Comparison of ENCODE assay signal across 8 mouse cellular contexts in the genomic region with DNA sequence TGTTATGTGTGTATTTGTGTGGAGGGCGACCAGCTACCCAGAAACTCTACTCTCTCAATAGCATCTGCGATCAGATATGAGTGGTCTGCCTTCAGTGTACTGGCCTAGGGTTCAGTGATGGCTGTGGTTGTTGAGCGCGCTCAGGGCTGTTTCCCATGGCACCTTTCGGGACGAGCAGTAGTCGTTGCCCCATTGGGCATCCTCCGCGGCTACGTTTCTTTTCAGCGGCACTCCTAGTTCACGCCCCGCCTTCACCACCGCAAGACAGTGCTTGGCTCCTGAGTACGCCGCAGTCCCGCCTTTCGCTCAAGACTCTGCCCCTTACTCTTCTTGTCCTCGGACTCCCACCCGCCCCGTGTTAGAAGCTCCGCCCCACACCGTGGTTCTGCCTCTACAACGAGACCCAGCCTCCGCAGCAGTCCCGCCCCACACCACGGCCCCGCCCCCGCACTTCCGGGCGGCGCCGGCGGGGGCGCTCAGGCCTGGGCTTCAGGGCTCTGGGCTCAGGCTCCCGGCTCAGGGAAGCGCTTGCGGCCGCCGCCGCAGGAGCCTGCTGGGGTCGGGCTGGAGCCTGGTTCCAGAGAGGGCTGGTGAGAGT. TPM values are rescaled to one million over a fixed set of nuclear protein-coding genes. Genes with fewer than 3 reads are reported as not detected.
A peak's percentile ranks its signal among the peaks of the same experiment; 100 is the strongest.
DNase-seq lines count a peak whose midpoint lies in the region; ATAC-seq and TF ChIP-seq lines count a peak whose summit lies in the region.

Gene Axin1, plus strand, starts transcription at position 450 of the 598 bp plus-strand sequence.

- peak; percentile 89 for ATAC-seq in Patski
- peak; percentile 97 for ATAC-seq in hindbrain, embryonic 13.5 days (ENCODE audit: low FRiP score)

- TF ChIP-seq CTCF in Patski (IDR thresholded peaks at IDR 0.05): peak; percentile 97

- in situ Hi-C loops in Patski (cut with MboI; ENCODE audit: low pct_unique_long_range_greater_than_20kb): no loop called here

- H3K27me3 ChIP-seq in Patski: no peaks in the 10 kb centered on the region
- no peaks in the 10 kb centered on the region for H3K27me3 ChIP-seq in hindbrain, embryonic 13.5 days

- peak within 1 kb of the TSS; percentile 96 for H3K27ac ChIP-seq in hindbrain, embryonic 13.5 days

- POLR2A ChIA-PET in Patski (lab: Charles Lee): interaction anchor here (1.0 to 1.3 kb wide), 2 partner anchors 40 to 315 kb away, joined by 3 read pairs; no protein-coding TSS in a partner anchor

- H3K36me3 ChIP-seq in hindbrain, embryonic 13.5 days: peaks cover 9% of the 10 kb centered on the region

- peak within 1 kb of the TSS; percentile 99 for H3K9ac ChIP-seq in hindbrain, embryonic 13.5 days

- peak within 1 kb of the TSS; percentile 89 for H3K4me2 ChIP-seq in hindbrain, embryonic 13.5 days

- CTCF ChIA-PET in Patski (lab: Charles Lee): no interaction called here

- peak within 1 kb of the TSS; percentile 95 for H3K4me3 ChIP-seq in hindbrain, embryonic 13.5 days

- H3K9me3 ChIP-seq in hindbrain, embryonic 13.5 days: no peaks in the 10 kb centered on the region

- DNase-seq in Patski (ENCODE audit: low read depth, low spot score): peak; percentile 73
- DNase-seq in cerebellum, postnatal 14 days: peak; percentile 95 to 96
- peak; percentile 90 to 93 for DNase-seq in frontal cortex, postnatal 14 days (ENCODE audit: low spot score in 2 of 2)
- peak; percentile 75 to 88 for DNase-seq in layer of hippocampus, postnatal 25 days (ENCODE audit: extremely low spot score in 1 of 2, low spot score in 1 of 2)
- DNase-seq in lung, postnatal 25 days (ENCODE audit: low spot score): peak; percentile 96
- DNase-seq in retina, embryonic 14.5 days (ENCODE audit: low spot score): peak; percentile 97
- peak; percentile 96 for DNase-seq in thymus, postnatal 4 days

- WGBS in hindbrain, embryonic 13.5 days: under 1% methylated on average over 42 of the region's 42 CpGs

- H3K4me1 ChIP-seq in hindbrain, embryonic 13.5 days (replicated peaks): peaks cover 24% of the 10 kb centered on the region

RNA-seq across cellular contexts. Expression of gene Axin1, which starts in this region (rescaled TPM):
- 71.8 TPM for polyA plus RNA-seq in Patski (2021)
- polyA plus RNA-seq in hindbrain, embryonic 13.5 days (2015; fragmentation: Nextera tagmentation; extraction: Ambion mirVana): 8.5 and 9.7 TPM in 2 replicates
- total RNA-seq in layer of hippocampus, postnatal 25 days (2021): 10 to 100 TPM; 23.2 to 23.6 TPM

Comparison
In these comparisons a context has a peak if more than half of its experiments do, and no peak if none do; other contexts are left out.
1. Peak in every context shown above with its lines: DNase-seq, ATAC-seq, H3K4me3 ChIP-seq and H3K27ac ChIP-seq.